In the genomic region with DNA sequence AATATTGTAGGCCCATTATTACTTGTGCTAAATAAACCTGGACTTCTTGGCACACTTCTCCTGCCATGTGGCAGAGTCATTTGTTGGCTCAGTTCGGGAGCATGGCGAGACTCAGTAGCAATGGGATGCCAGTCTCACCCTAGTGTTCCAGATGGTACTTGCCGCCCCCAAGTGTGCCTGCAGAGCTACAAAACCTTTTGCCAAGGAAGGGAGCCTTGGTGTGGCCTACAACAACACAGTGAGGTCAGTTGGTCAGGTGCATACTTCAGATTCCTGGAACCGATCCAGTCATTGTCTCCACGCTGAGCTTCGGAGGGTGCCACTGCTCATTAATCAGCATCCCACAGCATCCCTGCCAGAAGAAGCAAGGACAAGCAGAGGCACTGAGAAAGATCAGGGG, we compare ENCODE assay signal across 8 mouse cellular contexts. TPM values are rescaled to one million over a fixed set of nuclear protein-coding genes. Genes with fewer than 3 reads are reported as not detected.
DNase-seq lines count a peak whose midpoint lies in the region; ATAC-seq lines count a peak whose summit lies in the region.

No protein-coding gene starts in this region.

- no peaks in the 10 kb centered on the region for H3K9me3 ChIP-seq in heart, embryonic 12.5 days (replicated peaks)
- no peaks in the 10 kb centered on the region for H3K9me3 ChIP-seq in heart, embryonic 15.5 days (replicated peaks)

- H3K27ac ChIP-seq in heart, embryonic 12.5 days (ENCODE audit: poor library complexity, severe bottlenecking) = no peak overlapping the region
- H3K27ac ChIP-seq in heart, embryonic 15.5 days = peak overlapping the region; percentile 14; the same call in 1 of the 2 replicates

- no peak overlapping the region for H3K9ac ChIP-seq in heart, embryonic 12.5 days
- H3K9ac ChIP-seq in heart, embryonic 15.5 days = no peak overlapping the region

- 48% methylated on average over 6 of the region's 6 CpGs for WGBS in heart, embryonic 12.5 days
- WGBS in heart, embryonic 15.5 days = 35% methylated on average over 6 of the region's 6 CpGs

- no peak for ATAC-seq in heart, embryonic 12.5 days (ENCODE audit: insufficient number of reproducible peaks, low FRiP score)
- no peak for ATAC-seq in heart, embryonic 15.5 days (replicated peaks; ENCODE audit: insufficient number of reproducible peaks, insufficient read depth, low FRiP score, low read depth)

- no peak overlapping the region for H3K4me2 ChIP-seq in heart, embryonic 12.5 days
- H3K4me2 ChIP-seq in heart, embryonic 15.5 days = no peak overlapping the region

- no peak overlapping the region for H3K4me3 ChIP-seq in heart, embryonic 12.5 days
- no peak overlapping the region for H3K4me3 ChIP-seq in heart, embryonic 15.5 days

- DNase-seq in heart, adult 11 months = peak; percentile 98
- DNase-seq in cerebellum, adult 8-10 months = peak; percentile 97
- peak; percentile 89 to 95 for DNase-seq in layer of hippocampus, adult 18-20 months (ENCODE audit: low spot score in 2 of 2)
- DNase-seq in lung, postnatal 10 days = peak; percentile 80
- DNase-seq in B cell, adult 2 months = no peak
- no peak for DNase-seq in urinary bladder, adult 2 months (ENCODE audit: low spot score)

- H3K4me1 ChIP-seq in heart, embryonic 12.5 days (replicated peaks) = peaks cover 46% of the 10 kb centered on the region
- H3K4me1 ChIP-seq in heart, embryonic 15.5 days (replicated peaks) = peaks cover 26% of the 10 kb centered on the region

- no peaks in the 10 kb centered on the region for H3K36me3 ChIP-seq in heart, embryonic 12.5 days
- H3K36me3 ChIP-seq in heart, embryonic 15.5 days = no peaks in the 10 kb centered on the region

- no peaks in the 10 kb centered on the region for H3K27me3 ChIP-seq in heart, embryonic 12.5 days (replicated peaks)
- no peaks in the 10 kb centered on the region for H3K27me3 ChIP-seq in heart, embryonic 15.5 days

RNA-seq across cellular contexts. Expression of a gene that starts 14.4 kb away (rescaled TPM):
- polyA plus RNA-seq in heart, embryonic 12.5 days (2016; fragmentation: Nextera tagmentation; extraction: Ambion mirVana) = 4.6 and 5.6 TPM in 2 replicates
- 1.8 and 1.9 TPM in 2 replicates for polyA plus RNA-seq in heart, embryonic 15.5 days (2015; fragmentation: Nextera tagmentation; extraction: Ambion mirVana)
- 1 to 10 TPM; 1.7 to 2.2 TPM for total RNA-seq in layer of hippocampus, adult 18-20 months (2021)
- polyA plus RNA-seq in urinary bladder, adult 2 months (2012; rRNA removed) = 0.10 TPM in 1 of 2 replicates, not detected in the other

Comparison
In these comparisons a context has a peak if more than half of its experiments do, and no peak if none do; other contexts are left out.
1. DNase-seq: peak in heart, adult 11 months (single experiment), cerebellum, adult 8-10 months (single experiment), layer of hippocampus, adult 18-20 months (2 of 2) and lung, postnatal 10 days (single experiment); none in B cell, adult 2 months (0 of 2) and urinary bladder, adult 2 months (single experiment).